Mouse (Mus musculus): ENCODE measurements around the gene Madcam1. TPM values are rescaled to one million over a fixed set of nuclear protein-coding genes. Genes with fewer than 3 reads are reported as not detected.

Madcam1 gene
- polyA plus RNA-seq, 1 experiment from 2014 or later: 1.3 TPM

DNA sequence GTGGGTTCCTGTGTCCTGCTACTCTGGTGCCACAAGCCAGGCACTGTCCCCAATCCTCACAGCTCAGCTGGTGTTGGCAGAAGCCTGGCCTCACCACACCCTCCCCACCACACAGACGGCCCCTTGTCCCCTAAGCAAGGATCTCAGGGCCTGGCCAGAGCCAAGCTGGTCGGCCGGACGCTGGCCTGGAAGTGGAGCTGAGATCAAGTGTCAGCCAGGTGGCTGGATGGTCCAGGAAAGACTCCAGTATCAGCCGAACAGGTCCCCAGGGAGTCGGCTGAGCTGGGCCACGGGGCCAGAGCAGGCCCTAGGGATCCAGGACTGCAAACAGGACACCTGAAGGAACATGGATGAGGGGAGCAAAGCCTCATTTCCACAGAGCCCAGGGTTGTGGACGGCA, 18.6 kb upstream of the Madcam1 start, which contains the start of gene Odf3l2:
Gene Odf3l2, minus strand, starts transcription at position 28 of the 400 bp plus-strand sequence.
- DNase-seq (ENCODE audit: low spot score): no peak
- H3K4me3 ChIP-seq: no peak within 1 kb of the TSS
- H3K36me3 ChIP-seq: no peaks in the 10 kb centered on the region
- H3K4me1 ChIP-seq: no peaks in the 10 kb centered on the region
- 69% methylated on average over 8 of the region's 8 CpGs for WGBS
- peaks cover 16% of the 10 kb centered on the region; the same call in 1 of the 2 replicates for H3K27me3 ChIP-seq (ENCODE audit: insufficient read depth, poor library complexity, severe bottlenecking)
- no peak within 1 kb of the TSS for H3K27ac ChIP-seq
- no peaks in the 10 kb centered on the region for H3K9me3 ChIP-seq

DNA sequence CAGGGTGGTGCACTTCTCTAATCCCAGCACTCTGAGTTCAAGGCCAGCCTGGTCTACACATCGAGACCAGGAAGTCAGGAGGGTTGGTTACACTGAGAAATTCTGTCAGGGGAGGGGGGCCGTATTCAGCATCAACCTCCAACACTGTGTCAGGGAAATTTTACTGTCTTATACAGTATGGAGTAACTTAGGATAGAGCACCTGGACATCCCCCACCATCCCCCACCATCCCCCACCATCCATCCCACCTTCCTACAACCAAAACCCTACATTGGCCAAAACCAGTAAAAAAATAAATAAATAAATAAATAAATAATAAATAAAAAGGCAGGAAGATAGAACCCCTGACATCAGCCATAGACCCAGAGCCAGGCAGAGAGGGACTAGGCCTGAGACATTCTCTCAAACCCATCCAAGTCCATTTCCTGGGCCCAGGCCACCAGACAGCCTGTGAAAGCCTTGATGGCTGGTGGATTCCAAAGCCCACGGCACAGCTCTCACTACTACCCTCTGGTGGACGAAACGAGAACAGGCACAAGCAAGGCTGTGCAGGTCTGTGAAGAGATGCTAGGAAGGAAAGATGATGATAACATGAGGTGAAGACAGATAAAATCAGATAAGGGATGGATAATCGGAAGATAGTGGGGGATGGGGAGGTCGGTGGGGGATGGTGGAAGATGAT, 15.1 kb upstream of the Madcam1 start:
- no peaks in the 10 kb centered on the region for H3K9me3 ChIP-seq
- no peak overlapping the region for H3K4me3 ChIP-seq
- H3K27me3 ChIP-seq (ENCODE audit: insufficient read depth, poor library complexity, severe bottlenecking): peaks cover 29% of the 10 kb centered on the region
- H3K27ac ChIP-seq: no peak overlapping the region
- no peaks in the 10 kb centered on the region for H3K36me3 ChIP-seq
- WGBS: 26% methylated on average over 7 of the region's 7 CpGs
- no peak for DNase-seq (ENCODE audit: low spot score)
- no peaks in the 10 kb centered on the region for H3K4me1 ChIP-seq

DNA sequence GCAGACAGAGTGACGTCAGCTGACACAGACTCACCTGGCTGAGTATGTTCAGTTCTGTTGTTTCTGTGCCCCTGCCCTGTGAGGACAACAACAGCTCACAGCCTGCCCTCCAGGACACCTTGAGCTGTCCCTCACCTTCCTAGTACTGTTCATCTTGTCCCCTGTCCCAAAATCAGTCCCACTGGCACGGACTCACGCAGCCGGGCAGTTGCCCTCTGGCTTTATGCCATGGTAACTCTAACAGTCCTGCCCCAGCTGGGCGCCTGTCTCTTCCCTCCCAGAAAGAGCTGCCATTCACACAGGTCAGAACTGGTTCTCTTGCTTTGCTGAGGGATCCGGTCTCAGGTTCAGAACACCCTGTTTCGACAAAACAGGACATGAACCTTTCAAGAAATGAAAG, 11.6 kb upstream of the Madcam1 start:
- H3K27me3 ChIP-seq (ENCODE audit: insufficient read depth, poor library complexity, severe bottlenecking): peaks cover 29% of the 10 kb centered on the region
- no peaks in the 10 kb centered on the region for H3K9me3 ChIP-seq
- 77% methylated on average over 7 of the region's 7 CpGs for WGBS
- no peak overlapping the region for H3K27ac ChIP-seq
- no peaks in the 10 kb centered on the region for H3K36me3 ChIP-seq
- no peak for DNase-seq (ENCODE audit: low spot score)
- H3K4me3 ChIP-seq: no peak overlapping the region
- H3K4me1 ChIP-seq: no peaks in the 10 kb centered on the region

DNA sequence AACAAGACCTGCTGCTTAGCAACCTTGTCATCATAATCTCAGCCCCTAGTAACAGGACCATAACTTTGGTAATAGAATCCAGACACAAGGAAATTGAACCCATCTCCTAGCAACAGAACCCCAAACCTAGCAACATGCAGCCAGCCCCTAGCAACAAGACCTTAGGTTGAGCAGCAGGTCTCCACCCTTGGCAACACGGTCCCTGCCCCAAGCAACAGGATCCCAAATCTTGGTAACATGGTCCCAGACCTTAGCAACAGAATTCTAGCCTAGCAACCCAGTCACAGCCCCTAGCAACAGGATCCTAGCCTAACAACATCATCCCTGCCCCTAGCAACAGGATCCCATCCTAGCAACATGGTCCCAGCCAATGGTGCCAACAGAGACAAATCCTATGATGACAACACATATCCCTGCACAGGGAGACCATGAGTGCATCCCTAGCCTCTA, 9.4 kb upstream of the Madcam1 start:
- H3K27me3 ChIP-seq (ENCODE audit: insufficient read depth, poor library complexity, severe bottlenecking): peaks cover 29% of the 10 kb centered on the region

DNA sequence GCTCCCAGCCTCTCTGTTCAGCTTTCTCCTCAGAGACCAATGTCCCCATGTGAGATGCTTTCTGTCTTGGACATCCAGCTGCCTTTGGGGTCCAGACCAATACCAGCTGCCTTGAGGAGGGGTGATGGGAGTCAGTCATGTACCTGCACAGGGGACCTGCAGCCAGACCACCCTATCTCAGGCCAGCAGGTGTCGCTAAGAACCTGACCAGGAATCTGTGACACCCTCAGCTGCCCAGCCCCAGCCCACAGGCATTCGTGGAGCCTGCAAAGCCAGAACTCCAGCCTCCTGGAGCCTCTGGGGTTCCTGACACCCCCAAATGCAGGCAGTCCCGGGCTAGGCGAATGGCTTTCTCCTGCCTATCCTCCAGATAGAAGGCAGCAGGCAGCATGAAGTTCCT, 5.5 kb upstream of the Madcam1 start:
- 13% methylated on average over 4 of the region's 4 CpGs for WGBS
- no peaks in the 10 kb centered on the region for H3K9me3 ChIP-seq
- no peak overlapping the region for H3K27ac ChIP-seq
- peaks cover 9% of the 10 kb centered on the region for H3K4me1 ChIP-seq
- no peak overlapping the region for H3K4me3 ChIP-seq
- DNase-seq (ENCODE audit: low spot score): no peak
- H3K36me3 ChIP-seq: no peaks in the 10 kb centered on the region
- H3K27me3 ChIP-seq (ENCODE audit: insufficient read depth, poor library complexity, severe bottlenecking): peaks cover 22% of the 10 kb centered on the region

More for the DNA sequence above, 9.4 kb upstream of the Madcam1 start:
- Histone ChIP-seq H3K4me3 (no peak overlapping the region), H3K36me3 (no peaks in the 10 kb centered on the region), H3K4me1 (no peaks in the 10 kb centered on the region), H3K27ac (no peak overlapping the region), H3K9me3 (no peaks in the 10 kb centered on the region)
- no peak for DNase-seq (ENCODE audit: low spot score)
- 40% methylated on average over 1 of the region's 1 CpGs for WGBS

DNA sequence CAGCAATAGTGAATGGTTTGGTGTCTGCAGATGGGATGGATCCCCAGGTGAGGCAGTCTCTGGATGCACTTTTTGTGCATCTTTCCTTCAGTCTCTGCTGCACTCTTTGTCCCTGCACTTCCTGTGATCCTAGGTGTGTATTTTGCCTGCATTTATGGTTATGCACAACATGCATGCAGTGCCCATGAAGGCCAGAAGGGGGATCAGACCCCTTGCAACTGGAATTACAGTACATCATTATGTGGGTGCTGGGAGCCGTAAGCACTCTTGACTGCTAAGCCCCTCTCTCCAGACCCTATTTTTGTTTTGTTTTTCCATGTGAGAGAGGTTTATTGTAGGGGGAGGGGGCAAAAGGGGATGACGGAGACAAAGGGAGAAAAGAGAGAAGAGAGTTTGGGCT, 4.1 kb upstream of the Madcam1 start:
- no peaks in the 10 kb centered on the region for H3K36me3 ChIP-seq
- 70% methylated on average over 2 of the region's 2 CpGs for WGBS
- H3K27me3 ChIP-seq (ENCODE audit: insufficient read depth, poor library complexity, severe bottlenecking): peaks cover 17% of the 10 kb centered on the region
- H3K4me1 ChIP-seq: peaks cover 15% of the 10 kb centered on the region
- H3K27ac ChIP-seq: no peak overlapping the region
- DNase-seq (ENCODE audit: low spot score): no peak
- no peaks in the 10 kb centered on the region for H3K9me3 ChIP-seq
- H3K4me3 ChIP-seq: no peak overlapping the region

DNA sequence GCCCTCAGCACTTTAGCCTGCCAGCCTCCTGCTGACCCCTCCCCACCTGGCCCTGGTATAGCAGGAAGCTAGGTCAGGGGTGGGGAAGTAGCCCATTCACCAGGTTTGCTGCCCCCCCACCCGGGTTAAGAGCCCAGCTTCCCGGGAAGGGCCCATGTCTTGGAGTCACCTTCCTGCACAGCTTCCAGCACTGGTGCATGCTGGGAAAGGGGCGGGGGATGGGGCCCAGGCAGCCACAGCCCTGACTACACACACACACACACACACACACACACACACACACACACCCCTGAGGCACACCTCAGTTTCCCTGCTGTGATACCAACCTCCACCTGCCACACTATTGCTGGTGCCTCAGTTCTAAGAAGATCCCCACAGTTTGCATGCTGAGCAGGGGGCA, 2.5 kb upstream of the Madcam1 start:
- peak overlapping the region; percentile 24; the same call in 1 of the 2 replicates for H3K27ac ChIP-seq

DNA sequence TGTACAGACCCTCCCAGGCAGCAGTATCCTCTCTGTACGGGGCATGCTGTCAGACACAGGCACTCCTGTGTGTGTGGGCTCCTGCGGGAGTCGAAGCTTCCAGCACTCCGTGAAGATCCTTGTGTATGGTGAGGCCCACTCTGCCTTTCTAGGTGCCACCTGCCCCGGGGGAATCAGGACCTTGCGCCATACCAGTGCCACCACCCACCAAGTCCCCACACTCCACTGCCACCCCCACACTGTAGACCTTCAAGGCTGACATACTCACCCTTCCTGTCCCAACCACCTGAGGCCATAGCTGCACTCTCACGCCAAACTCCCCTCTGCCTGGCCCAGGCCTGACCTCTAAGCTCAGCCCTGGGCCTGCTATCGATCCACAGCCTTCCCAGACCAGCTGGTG, 692 bp downstream of the Madcam1 start:
- Histone ChIP-seq H3K36me3 (no peaks in the 10 kb centered on the region), H3K4me1 (peaks cover 16% of the 10 kb centered on the region), H3K27ac (no peak overlapping the region), H3K9me3 (no peaks in the 10 kb centered on the region), H3K27me3 (ENCODE audit: insufficient read depth, poor library complexity, severe bottlenecking) (peaks cover 16% of the 10 kb centered on the region), H3K4me3 (no peak overlapping the region)
- WGBS: 87% methylated on average over 8 of the region's 8 CpGs
- DNase-seq (ENCODE audit: low spot score): no peak

More for the DNA sequence above, 2.5 kb upstream of the Madcam1 start:
- Histone ChIP-seq H3K4me3 (no peak overlapping the region), H3K4me1 (peaks cover 15% of the 10 kb centered on the region), H3K36me3 (no peaks in the 10 kb centered on the region), H3K27me3 (ENCODE audit: insufficient read depth, poor library complexity, severe bottlenecking) (peaks cover 16% of the 10 kb centered on the region), H3K9me3 (no peaks in the 10 kb centered on the region)
- 37% methylated on average over 3 of the region's 3 CpGs for WGBS
- DNase-seq (ENCODE audit: low spot score): no peak

DNA sequence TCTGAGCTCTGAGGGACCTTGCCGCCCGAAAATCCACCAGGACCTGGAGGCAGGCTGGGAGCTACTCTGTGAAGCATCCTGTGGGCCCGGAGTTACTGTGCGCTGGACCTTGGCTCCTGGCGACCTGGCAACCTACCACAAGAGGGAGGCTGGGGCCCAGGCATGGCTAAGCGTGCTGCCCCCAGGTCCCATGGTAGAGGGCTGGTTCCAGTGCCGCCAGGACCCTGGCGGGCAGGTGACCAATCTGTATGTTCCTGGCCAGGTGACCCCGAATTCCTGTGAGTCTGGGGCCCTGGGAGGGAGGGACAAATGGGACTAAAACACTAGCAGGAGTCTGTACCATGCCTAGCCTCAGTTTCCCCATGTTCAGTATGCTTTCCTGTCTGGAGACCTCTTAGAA, 2.1 kb downstream of the Madcam1 start:
- Histone ChIP-seq H3K4me1 (peaks cover 23% of the 10 kb centered on the region), H3K9me3 (no peaks in the 10 kb centered on the region), H3K4me3 (no peak overlapping the region), H3K27ac (no peak overlapping the region), H3K27me3 (ENCODE audit: insufficient read depth, poor library complexity, severe bottlenecking) (peaks cover 12% of the 10 kb centered on the region), H3K36me3 (no peaks in the 10 kb centered on the region)
- DNase-seq (ENCODE audit: low spot score): no peak
- 64% methylated on average over 9 of the region's 9 CpGs for WGBS

DNA sequence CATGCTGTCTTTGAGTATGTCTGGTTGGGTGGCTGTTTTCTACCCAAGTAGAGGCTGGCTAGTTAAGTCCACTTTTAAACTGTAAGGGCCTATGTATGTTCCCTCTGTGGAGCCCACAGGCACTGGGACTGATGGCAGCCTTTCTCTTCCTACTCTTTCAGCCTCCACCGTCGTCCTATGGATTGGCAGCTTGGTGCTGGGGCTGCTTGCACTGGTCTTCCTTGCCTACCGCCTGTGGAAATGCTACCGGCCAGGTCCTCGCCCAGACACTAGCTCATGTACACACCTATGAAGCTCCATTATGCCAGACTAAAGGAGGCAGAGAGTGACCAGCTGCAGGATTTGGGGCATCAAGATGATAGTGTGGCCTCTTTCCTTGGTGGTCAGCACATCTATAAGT, 3.7 kb downstream of the Madcam1 start:
- H3K9me3 ChIP-seq: no peaks in the 10 kb centered on the region
- no peak overlapping the region for H3K4me3 ChIP-seq
- H3K36me3 ChIP-seq: peaks cover 5% of the 10 kb centered on the region; the same call in 1 of the 2 replicates
- peaks cover 12% of the 10 kb centered on the region for H3K27me3 ChIP-seq (ENCODE audit: insufficient read depth, poor library complexity, severe bottlenecking)
- no peak for DNase-seq (ENCODE audit: low spot score)
- H3K4me1 ChIP-seq: peaks cover 24% of the 10 kb centered on the region
- H3K27ac ChIP-seq: no peak overlapping the region
- 77% methylated on average over 5 of the region's 5 CpGs for WGBS

DNA sequence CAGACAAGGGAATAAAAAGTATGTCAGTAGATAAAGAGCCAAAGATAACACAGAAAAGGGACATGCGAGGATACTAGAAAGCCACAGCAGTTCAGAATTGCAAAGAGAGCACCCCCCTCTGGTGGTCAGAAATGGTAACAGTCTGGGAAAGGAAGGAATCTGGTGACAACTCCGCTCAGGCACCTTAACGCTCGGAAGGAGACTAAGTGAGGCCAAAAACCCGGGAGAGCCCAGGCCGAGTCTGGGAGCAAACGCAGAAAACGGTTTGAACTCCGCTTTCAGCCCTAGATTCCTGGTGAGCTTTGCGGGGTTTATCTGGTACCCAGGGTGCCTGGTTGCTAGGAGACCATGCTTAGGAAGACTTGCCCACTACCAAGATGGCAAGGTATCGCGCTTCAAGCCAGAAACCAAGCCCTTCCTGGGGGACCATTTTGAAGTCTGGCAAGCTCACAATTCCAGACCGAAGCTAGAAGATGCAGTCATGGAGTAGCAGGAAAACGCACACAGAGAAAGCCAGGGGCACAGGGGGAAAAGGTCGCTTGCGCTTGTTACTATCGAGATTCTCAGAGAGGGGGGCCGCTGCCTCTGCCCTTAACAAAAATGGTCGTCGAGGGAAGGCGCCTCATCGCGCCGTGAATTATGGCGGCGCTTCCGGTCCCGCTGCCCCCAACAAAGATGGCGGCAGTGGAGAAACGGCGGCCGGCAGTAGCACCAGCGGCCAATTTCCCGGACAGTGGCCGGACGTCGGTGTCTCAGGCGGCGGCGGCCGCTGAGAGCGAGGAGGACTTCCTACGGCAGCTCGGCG, 4.6 kb downstream of the Madcam1 start, which contains the start of gene Tpgs1:
Gene Tpgs1, plus strand, starts transcription at position 599 of the 805 bp plus-strand sequence.
- peak; percentile 96 for DNase-seq (ENCODE audit: low spot score)
- H3K4me1 ChIP-seq: peaks cover 24% of the 10 kb centered on the region
- peaks cover 12% of the 10 kb centered on the region for H3K27me3 ChIP-seq (ENCODE audit: insufficient read depth, poor library complexity, severe bottlenecking)
- under 1% methylated on average over 45 of the region's 45 CpGs for WGBS
- peak within 1 kb of the TSS; percentile 94 for H3K27ac ChIP-seq
- H3K9me3 ChIP-seq: no peaks in the 10 kb centered on the region
- H3K36me3 ChIP-seq: peaks cover 13% of the 10 kb centered on the region; the same call in 1 of the 2 replicates
- peak within 1 kb of the TSS; percentile 90 for H3K4me3 ChIP-seq

DNA sequence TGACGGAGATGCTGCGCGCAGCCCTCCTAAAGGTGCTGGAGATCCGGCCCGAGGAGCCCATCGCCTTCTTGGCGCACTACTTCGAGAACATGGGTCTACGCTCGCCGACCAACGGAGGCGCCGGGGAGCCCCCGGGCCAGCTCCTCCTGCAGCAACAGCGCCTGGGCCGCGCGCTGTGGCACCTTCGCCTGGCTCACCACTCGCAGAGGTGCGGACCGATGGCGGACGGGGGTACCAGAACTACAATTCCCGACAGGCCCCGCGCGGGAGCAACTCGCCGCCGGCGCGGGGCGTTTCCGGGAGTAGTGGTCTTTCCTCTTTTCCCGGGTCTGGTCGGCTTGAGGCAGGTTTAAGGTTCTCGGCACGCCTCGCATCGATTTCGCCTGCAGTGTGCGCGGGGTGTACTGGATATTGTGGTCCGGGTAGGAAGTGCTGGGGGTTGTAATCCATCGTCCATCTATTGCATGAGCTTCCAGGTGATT, 5.3 kb downstream of the Madcam1 start:
- H3K36me3 ChIP-seq: peaks cover 14% of the 10 kb centered on the region; the same call in 1 of the 2 replicates
- H3K27me3 ChIP-seq (ENCODE audit: insufficient read depth, poor library complexity, severe bottlenecking): peaks cover 11% of the 10 kb centered on the region
- peak overlapping the region; percentile 94 for H3K27ac ChIP-seq
- peak overlapping the region; percentile 90 for H3K4me3 ChIP-seq
- peaks cover 19% of the 10 kb centered on the region for H3K4me1 ChIP-seq
- peak; percentile 90 for DNase-seq (ENCODE audit: low spot score)
- under 1% methylated on average over 47 of the region's 47 CpGs for WGBS
- no peaks in the 10 kb centered on the region for H3K9me3 ChIP-seq

Data from heart, embryonic 10.5 days (tissue).